ENCODE assay signal across 9 mouse cellular contexts in genomic region chr2:31472406-31473065, GRCm38 (mm10). TPM values are rescaled to one million over a fixed set of nuclear protein-coding genes. Genes with fewer than 3 reads are reported as not detected.
A peak's percentile ranks its signal among the peaks of the same experiment; 100 is the strongest.
DNase-seq lines count a peak whose midpoint lies in the region; ATAC-seq and TF ChIP-seq lines count a peak whose summit lies in the region.
"Had no signal": no experiment of that assay in that cellular context is flagged by ENCODE, and none has a peak within 500 bp of the region (broad histone marks: within the 10 kb centered on the region; RNA-seq: fewer than 3 reads in every experiment).

No protein-coding gene starts in this region.

- WGBS in hindbrain, embryonic 10.5 days: 50% methylated on average over 10 of the region's 10 CpGs
- WGBS in hindbrain, embryonic 16.5 days: 47% methylated on average over 10 of the region's 10 CpGs
- 41% methylated on average over 10 of the region's 10 CpGs for WGBS in lung, postnatal 0 days

- no peaks in the 10 kb centered on the region for H3K36me3 ChIP-seq in hindbrain, embryonic 10.5 days
- H3K36me3 ChIP-seq in hindbrain, embryonic 16.5 days (ENCODE audit: control insufficient read depth, insufficient read depth, low read length): no peaks in the 10 kb centered on the region
- H3K36me3 ChIP-seq in lung, postnatal 0 days (ENCODE audit: insufficient read depth, low read length): 0 out of 2 replicates have a peak, but pooled peaks cover 4% of the 10 kb centered on the region
- H3K36me3 ChIP-seq: embryonic facial prominence, embryonic 12.5 days had no signal

- peak; percentile 90 for TF ChIP-seq CTCF in lung, postnatal 0 days (IDR thresholded peaks at IDR 0.05)

- peaks cover 68% of the 10 kb centered on the region for H3K27me3 ChIP-seq in hindbrain, embryonic 10.5 days (ENCODE audit: insufficient read depth, poor library complexity, severe bottlenecking)
- peaks cover 26% of the 10 kb centered on the region for H3K27me3 ChIP-seq in hindbrain, embryonic 16.5 days (replicated peaks; ENCODE audit: control insufficient read depth, insufficient read depth, low read length)
- H3K27me3 ChIP-seq in lung, postnatal 0 days (replicated peaks; ENCODE audit: insufficient read depth, low read length): no peaks in the 10 kb centered on the region

- no peak overlapping the region for H3K27ac ChIP-seq in hindbrain, embryonic 10.5 days
- no peak overlapping the region for H3K27ac ChIP-seq in hindbrain, embryonic 16.5 days (ENCODE audit: low read depth, low read length)
- no peak overlapping the region for H3K27ac ChIP-seq in lung, postnatal 0 days (ENCODE audit: low read length)
- H3K27ac ChIP-seq: embryonic facial prominence, embryonic 12.5 days had no signal

- no peak for ATAC-seq in hindbrain, embryonic 16.5 days
- peak; percentile 18; the same call in 1 of the 2 replicates for ATAC-seq in granulocyte monocyte progenitor cell, adult 5-6 weeks (replicated peaks; ENCODE audit: poor library complexity, severe bottlenecking)
- no peak for ATAC-seq in lung, postnatal 0 days

- H3K9me3 ChIP-seq in hindbrain, embryonic 10.5 days: 0 out of 2 replicates have a peak, but pooled peaks cover 6% of the 10 kb centered on the region
- no peaks in the 10 kb centered on the region for H3K9me3 ChIP-seq in hindbrain, embryonic 16.5 days (ENCODE audit: control insufficient read depth, low read length)
- no peaks in the 10 kb centered on the region for H3K9me3 ChIP-seq in lung, postnatal 0 days (ENCODE audit: low read length)
- H3K9me3 ChIP-seq: embryonic facial prominence, embryonic 12.5 days had no signal

- TF ChIP-seq EP300 in lung, postnatal 0 days (IDR thresholded peaks at IDR 0.05): no peak

- H3K4me3 ChIP-seq in hindbrain, embryonic 10.5 days: no peak overlapping the region
- no peak overlapping the region for H3K4me3 ChIP-seq in hindbrain, embryonic 16.5 days (ENCODE audit: low read length)
- H3K4me3 ChIP-seq in lung, postnatal 0 days (ENCODE audit: low read depth, low read length): no peak overlapping the region
- H3K4me3 ChIP-seq: embryonic facial prominence, embryonic 12.5 days had no signal

- peak; percentile 55 for DNase-seq in hindbrain, embryonic 10.5 days (ENCODE audit: low spot score)
- peak; percentile 86 for DNase-seq in A20 (ENCODE audit: low read depth, low spot score)
- DNase-seq in ES-CJ7 (ENCODE audit: low read depth, low spot score): peak; percentile 77
- DNase-seq in lung, postnatal 0 days (ENCODE audit: low spot score): peak; percentile 72
- DNase-seq in thymus, postnatal 10 days (ENCODE audit: low spot score in 2 of 2): peak; percentile 22 to 75
- no peak for DNase-seq in cerebellum, adult 9-10 months

- peaks cover 55% of the 10 kb centered on the region for H3K4me1 ChIP-seq in hindbrain, embryonic 10.5 days (replicated peaks)
- peaks cover 11% of the 10 kb centered on the region for H3K4me1 ChIP-seq in hindbrain, embryonic 16.5 days (ENCODE audit: control insufficient read depth, insufficient read depth, low read depth, low read length)
- no peaks in the 10 kb centered on the region; the same call in 1 of the 2 replicates for H3K4me1 ChIP-seq in lung, postnatal 0 days (ENCODE audit: insufficient read depth, low read depth, low read length)

- H3K4me2 ChIP-seq in hindbrain, embryonic 16.5 days (ENCODE audit: low read length): no peak overlapping the region
- H3K4me2 ChIP-seq in lung, postnatal 0 days (replicated peaks; ENCODE audit: low read depth, low read length): no peak overlapping the region
- H3K4me2 ChIP-seq: embryonic facial prominence, embryonic 12.5 days had no signal

- no peak overlapping the region for H3K9ac ChIP-seq in hindbrain, embryonic 16.5 days (ENCODE audit: low read depth, low read length)
- H3K9ac ChIP-seq in lung, postnatal 0 days (replicated peaks; ENCODE audit: low read depth): no peak overlapping the region
- H3K9ac ChIP-seq: embryonic facial prominence, embryonic 12.5 days had no signal

RNA-seq across cellular contexts. Expression of gene Ass1, which starts 2.5 kb away (rescaled TPM):
- polyA plus RNA-seq in hindbrain, embryonic 10.5 days (2016; fragmentation: Nextera tagmentation; extraction: Ambion mirVana): 11.8 and 15.0 TPM in 2 replicates
- 13.0 and 16.1 TPM in 2 replicates for polyA plus RNA-seq in hindbrain, embryonic 16.5 days (2015; fragmentation: Nextera tagmentation; extraction: Ambion mirVana)
- 148 and 162 TPM in 2 replicates for total RNA-seq in granulocyte monocyte progenitor cell, adult 5-6 weeks (2014; fragmentation: Nextera tagmentation)
- total RNA-seq in granulocyte monocyte progenitor cell, adult 5-6 weeks (2017): 115 and 128 TPM in 2 replicates
- polyA plus RNA-seq in lung, postnatal 0 days (2015; fragmentation: Nextera tagmentation; extraction: Ambion mirVana): 26.0 and 27.0 TPM in 2 replicates
